Mouse (Mus musculus) hindbrain, embryonic 15.5 days (tissue): ENCODE measurements around the gene Coil. TPM values are rescaled to one million over a fixed set of nuclear protein-coding genes. Genes with fewer than 3 reads are reported as not detected.

Experiments
- ATAC-seq: fragments of 200-750 bp; cut with Nextera tagmentation; 2 replicates; pipeline ENCODE4 v1.8.0; 2017; ENCODE audit warnings: low read depth, moderate number of reproducible peaks, moderate TSS enrichment; ENCODE audit not compliant: low FRiP score
- H3K27ac ChIP-seq: fragments of 300-500 bp; sonication (generic); replicated peaks from 2 replicates; pipeline ENCODE4 v1.5.1; 2015; ENCODE audit warnings: mild to moderate bottlenecking, inconsistent platforms
- H3K27me3 ChIP-seq: fragments of 300-500 bp; sonication (generic); 2 replicates; pipeline ENCODE4 v1.6.1; 2015; ENCODE audit warnings: control low read depth, inconsistent platforms
- H3K36me3 ChIP-seq: fragments of 300-500 bp; sonication (generic); 2 replicates; pipeline ENCODE4 v1.6.1; 2015; ENCODE audit warnings: control low read depth, inconsistent platforms
- H3K4me1 ChIP-seq: fragments of 300-500 bp; sonication (generic); replicated peaks from 2 replicates; pipeline ENCODE4 v1.6.1; 2015; ENCODE audit warnings: control low read depth, inconsistent platforms
- H3K4me2 ChIP-seq: fragments of 300-500 bp; sonication (generic); 2 replicates; pipeline ENCODE4 v1.6.1; 2015; ENCODE audit warnings: moderate library complexity, mild to moderate bottlenecking, inconsistent platforms
- H3K4me3 ChIP-seq: fragments of 300-500 bp; sonication (generic); 2 replicates; pipeline ENCODE4 v1.5.1; 2015; ENCODE audit warnings: mild to moderate bottlenecking, inconsistent platforms
- H3K9ac ChIP-seq: fragments of 300-500 bp; sonication (generic); 2 replicates; pipeline ENCODE4 v1.6.1; 2015; ENCODE audit warnings: inconsistent platforms
- H3K9me3 ChIP-seq: fragments of 300-500 bp; sonication (generic); 2 replicates; pipeline ENCODE4 v1.6.1; 2016; ENCODE audit warnings: control low read depth, inconsistent platforms
- WGBS: fragments of 180-500 bp; shearing (Covaris S2); methylation state at CpG from one replicate; pipeline ENCODE4 v1.1.7; 2015; 5-methylcytosine and 5-hydroxymethylcytosine counted together
- polyA plus RNA-seq: library from polyadenylated mRNA; unstranded; fragments of >200 nt; fragmentation: Nextera tagmentation; extraction: Ambion mirVana; gene quantifications from 2 replicates; pipeline ENCODE4 v1.2.1, GENCODE M21; 2015

The Coil gene
- 29.7 and 29.8 TPM in 2 replicates for polyA plus RNA-seq

DNA sequence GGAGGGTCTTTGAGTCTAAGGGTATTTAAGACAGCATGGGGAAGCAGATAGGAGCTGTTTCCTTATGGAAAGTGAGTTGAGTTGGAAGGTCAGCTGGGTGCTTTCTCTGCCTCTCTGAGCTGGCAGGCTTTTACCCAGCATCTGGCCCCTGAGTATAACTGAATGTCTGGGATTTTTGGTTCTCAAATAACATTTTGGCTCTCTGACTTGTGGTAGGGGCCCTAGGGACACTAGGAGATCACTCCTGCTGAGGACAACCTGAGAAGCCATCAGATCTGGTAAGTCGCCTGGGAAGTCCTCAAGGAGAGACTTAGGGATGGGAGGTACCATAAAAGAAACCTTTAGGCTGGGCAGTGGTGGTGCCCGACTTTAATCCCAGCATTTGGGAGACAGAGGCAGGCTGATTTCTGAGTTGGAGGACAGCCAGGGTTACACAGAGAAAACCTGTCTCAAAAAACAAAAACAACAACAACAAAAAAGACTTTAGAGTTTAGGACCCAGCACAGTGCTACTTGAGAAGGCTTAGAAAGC, at the start of gene Coil:
Gene Coil (plus strand): TSS at position 51 of the 531 bp plus-strand sequence.
- no peak within 1 kb of the TSS for H3K9ac ChIP-seq
- H3K4me1 ChIP-seq: peaks cover 10% of the 10 kb centered on the region
- H3K36me3 ChIP-seq: no peaks in the 10 kb centered on the region
- H3K27ac ChIP-seq: no peak within 1 kb of the TSS
- no peaks in the 10 kb centered on the region for H3K27me3 ChIP-seq
- no peak; the same call in 1 of the 2 replicates for ATAC-seq
- no peak within 1 kb of the TSS for H3K4me2 ChIP-seq
- H3K9me3 ChIP-seq: no peaks in the 10 kb centered on the region
- WGBS: 43% methylated on average over 2 of the region's 2 CpGs
- no peak within 1 kb of the TSS for H3K4me3 ChIP-seq

DNA sequence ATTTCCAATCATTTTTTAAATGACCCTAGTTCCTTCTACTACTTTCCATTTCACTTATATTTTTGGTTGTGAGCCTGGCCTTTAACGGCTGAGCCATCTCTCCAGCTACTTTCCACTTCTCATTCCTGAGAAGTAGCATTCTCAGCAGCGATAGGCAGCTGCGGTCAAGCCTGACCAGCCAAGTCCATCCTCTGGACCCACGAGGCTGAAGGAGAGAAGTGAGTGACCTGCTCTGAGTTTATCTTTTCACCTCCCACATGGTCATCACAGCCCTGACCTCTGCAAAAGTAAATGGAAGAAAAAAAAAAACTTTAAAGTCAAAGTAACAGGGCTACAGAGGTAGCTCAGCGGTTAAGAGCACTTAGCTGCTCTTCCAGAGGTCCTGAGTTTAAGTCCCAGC, 43.5 kb upstream of the Coil start:
- WGBS: 94% methylated on average over 5 of the region's 5 CpGs
- no peaks in the 10 kb centered on the region for H3K27me3 ChIP-seq
- no peak for ATAC-seq
- H3K4me2 ChIP-seq: no peak overlapping the region
- no peaks in the 10 kb centered on the region for H3K4me1 ChIP-seq
- H3K4me3 ChIP-seq: no peak overlapping the region
- peaks cover 27% of the 10 kb centered on the region for H3K36me3 ChIP-seq
- no peak overlapping the region for H3K9ac ChIP-seq
- H3K9me3 ChIP-seq: no peaks in the 10 kb centered on the region
- H3K27ac ChIP-seq: no peak overlapping the region

DNA sequence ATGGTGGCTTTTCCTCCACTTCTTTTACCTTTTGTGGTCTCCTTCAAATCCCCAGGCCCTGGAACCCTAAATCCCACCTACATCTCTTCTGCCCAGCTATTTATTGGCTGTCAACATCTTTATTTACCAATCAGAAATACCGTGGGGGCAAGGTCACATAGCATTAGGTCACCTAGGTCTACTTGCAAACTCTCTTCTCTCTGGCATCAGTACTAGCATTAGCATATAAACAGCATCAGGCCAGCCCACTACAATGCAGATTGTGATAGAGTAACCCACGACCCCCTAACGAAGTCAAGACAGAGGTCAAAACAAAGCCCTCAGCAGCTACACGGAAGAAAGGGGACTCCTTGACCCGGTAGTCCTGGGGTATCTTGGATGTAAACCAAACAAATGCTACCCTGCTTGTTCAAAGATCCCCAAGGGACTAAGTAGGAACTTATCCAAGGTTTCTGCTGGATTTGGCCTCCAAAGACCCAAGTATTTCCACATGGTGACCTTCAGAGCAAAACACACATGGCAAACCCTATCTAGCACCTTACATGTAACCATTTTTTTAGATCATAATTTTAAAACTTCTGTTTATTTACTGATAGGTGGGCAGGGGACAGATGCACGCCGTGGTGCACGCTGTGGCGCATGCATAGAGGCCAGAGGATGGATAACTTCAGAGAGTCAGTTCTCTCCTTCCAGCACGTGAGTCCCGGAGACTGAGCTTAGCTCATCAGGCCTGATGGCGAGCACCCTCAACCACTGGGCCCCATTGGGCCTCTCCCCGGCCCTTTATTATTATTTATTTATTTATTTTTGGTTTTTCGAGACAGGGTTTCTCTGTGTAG, 38.1 kb upstream of the Coil start:
- H3K9me3 ChIP-seq: no peaks in the 10 kb centered on the region
- H3K27ac ChIP-seq: no peak overlapping the region
- H3K4me1 ChIP-seq: no peaks in the 10 kb centered on the region
- no peak overlapping the region for H3K9ac ChIP-seq
- H3K4me2 ChIP-seq: no peak overlapping the region
- no peaks in the 10 kb centered on the region for H3K27me3 ChIP-seq
- no peak for ATAC-seq
- peaks cover 15% of the 10 kb centered on the region; the same call in 1 of the 2 replicates for H3K36me3 ChIP-seq
- WGBS: 73% methylated on average over 14 of the region's 14 CpGs
- no peak overlapping the region for H3K4me3 ChIP-seq

DNA sequence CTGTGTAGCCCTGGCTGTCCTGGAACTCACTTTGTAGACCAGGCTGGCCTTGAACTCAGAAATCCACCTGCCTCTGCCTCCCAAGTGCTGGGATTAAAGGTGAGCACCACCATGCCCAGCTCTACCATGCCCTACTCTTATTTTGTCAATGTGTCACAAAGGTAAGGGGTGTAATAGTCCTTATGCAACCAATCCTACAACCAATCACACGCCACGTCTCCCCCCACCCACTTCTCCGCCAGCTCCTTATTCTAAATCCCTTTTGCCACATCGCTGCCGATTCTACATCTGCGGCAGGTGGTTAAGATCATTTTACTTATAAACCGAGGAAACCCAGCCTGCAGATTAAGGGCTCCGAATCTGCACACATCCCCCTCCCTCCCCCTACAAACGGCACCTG, 37.0 kb upstream of the Coil start:
- H3K4me3 ChIP-seq: no peak overlapping the region
- 95% methylated on average over 9 of the region's 9 CpGs for WGBS
- peaks cover 15% of the 10 kb centered on the region; the same call in 1 of the 2 replicates for H3K36me3 ChIP-seq
- ATAC-seq: no peak
- H3K27me3 ChIP-seq: no peaks in the 10 kb centered on the region
- no peaks in the 10 kb centered on the region for H3K4me1 ChIP-seq
- H3K9ac ChIP-seq: no peak overlapping the region
- no peak overlapping the region for H3K27ac ChIP-seq
- no peak overlapping the region for H3K4me2 ChIP-seq
- H3K9me3 ChIP-seq: no peaks in the 10 kb centered on the region

DNA sequence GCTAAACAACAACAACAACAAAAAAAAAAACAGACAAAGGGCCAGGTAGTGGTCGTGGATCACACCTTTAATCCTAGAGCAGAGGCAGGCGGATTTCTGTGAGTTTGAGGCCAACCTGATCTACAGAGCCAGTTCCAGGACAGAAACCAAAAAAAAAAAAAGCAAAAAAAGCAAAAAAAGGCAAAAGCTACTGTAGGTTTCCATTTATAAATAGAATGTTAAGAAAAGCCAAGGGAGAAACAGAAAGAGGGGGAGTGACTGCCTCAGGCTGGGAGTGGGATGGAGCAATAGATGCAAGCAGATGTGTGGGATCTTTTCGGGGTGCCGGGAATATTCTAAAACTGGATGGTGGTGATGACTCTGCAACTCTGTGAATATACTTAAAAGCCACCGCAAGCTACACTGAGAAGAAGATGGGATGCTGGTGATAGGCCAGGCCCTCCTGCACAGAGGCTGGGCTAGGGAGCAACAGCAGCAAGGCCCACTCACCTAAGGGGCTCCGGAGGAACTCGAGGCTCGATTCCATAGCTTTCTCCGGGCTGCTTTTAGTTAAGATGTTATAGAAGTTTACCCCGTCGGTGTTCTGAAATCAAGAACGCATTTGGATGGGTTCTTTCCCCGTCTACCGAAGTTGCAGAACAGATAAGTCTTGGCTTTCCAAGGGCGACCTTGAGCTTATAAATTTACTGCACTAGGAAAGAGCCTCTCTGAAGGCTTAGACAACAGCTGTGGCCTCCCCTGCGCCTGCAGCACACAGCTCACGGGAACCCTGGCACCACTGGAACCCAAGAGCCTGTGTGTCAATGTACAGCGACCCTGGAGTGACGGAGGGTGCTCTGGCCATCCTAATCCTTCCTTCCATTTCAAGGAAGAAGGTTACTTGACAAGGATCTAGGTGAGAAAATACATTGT, 35.7 kb upstream of the Coil start:
- no peak overlapping the region for H3K9ac ChIP-seq
- 97% methylated on average over 19 of the region's 19 CpGs for WGBS
- H3K4me2 ChIP-seq: no peak overlapping the region
- no peak for ATAC-seq
- no peak overlapping the region for H3K27ac ChIP-seq
- no peaks in the 10 kb centered on the region for H3K27me3 ChIP-seq
- H3K36me3 ChIP-seq: peaks cover 23% of the 10 kb centered on the region
- H3K4me3 ChIP-seq: no peak overlapping the region
- H3K9me3 ChIP-seq: no peaks in the 10 kb centered on the region
- no peaks in the 10 kb centered on the region for H3K4me1 ChIP-seq

DNA sequence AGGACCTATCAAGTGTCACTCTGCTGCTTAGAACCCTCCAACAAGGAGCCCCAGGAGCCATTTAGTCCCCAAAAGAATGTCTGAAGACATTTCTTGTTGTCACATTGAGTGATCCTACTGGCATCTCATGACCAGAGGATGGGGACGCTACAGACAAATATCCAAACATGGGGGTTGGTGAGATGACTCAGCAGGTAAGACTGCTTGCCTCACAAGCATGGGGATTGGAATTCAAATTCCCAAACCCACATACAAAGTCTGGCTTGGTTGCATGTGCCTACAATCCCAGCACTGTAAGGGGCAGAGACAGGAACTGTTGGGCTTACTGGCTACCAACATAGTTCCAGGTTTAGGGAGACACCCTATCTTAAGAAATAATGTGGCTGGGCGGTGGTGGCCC, 32.2 kb upstream of the Coil start:
- Histone ChIP-seq H3K4me1 (no peaks in the 10 kb centered on the region), H3K27ac (no peak overlapping the region), H3K36me3 (peaks cover 19% of the 10 kb centered on the region), H3K9me3 (no peaks in the 10 kb centered on the region), H3K4me2 (no peak overlapping the region), H3K4me3 (no peak overlapping the region), H3K27me3 (no peaks in the 10 kb centered on the region), H3K9ac (no peak overlapping the region)
- WGBS: 92% methylated on average over 2 of the region's 2 CpGs
- ATAC-seq: no peak

DNA sequence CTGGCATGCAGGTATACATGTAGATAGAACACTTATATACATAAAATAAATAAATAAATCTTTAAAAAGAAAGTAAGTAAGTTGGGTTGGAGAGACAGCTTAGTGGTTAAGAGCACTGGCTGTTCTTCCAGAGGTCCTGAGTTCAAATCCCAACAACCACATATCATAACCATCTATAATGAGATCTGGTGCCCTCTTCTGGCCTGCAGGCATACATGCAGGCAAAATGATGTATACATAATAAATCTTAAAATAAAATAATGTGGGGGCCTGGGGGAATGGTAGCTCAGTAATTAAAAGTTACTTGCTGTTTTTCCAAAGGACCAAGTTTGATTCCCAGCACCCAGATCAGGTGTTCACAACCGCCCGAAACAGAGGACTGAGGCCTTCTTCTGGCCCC, 31.3 kb upstream of the Coil start:
- no peak for ATAC-seq
- Histone ChIP-seq H3K27ac (no peak overlapping the region), H3K9me3 (no peaks in the 10 kb centered on the region), H3K4me2 (no peak overlapping the region), H3K4me1 (no peaks in the 10 kb centered on the region), H3K36me3 (peaks cover 19% of the 10 kb centered on the region), H3K9ac (no peak overlapping the region), H3K4me3 (no peak overlapping the region), H3K27me3 (no peaks in the 10 kb centered on the region)
- WGBS: 100% methylated on average over 2 of the region's 2 CpGs

DNA sequence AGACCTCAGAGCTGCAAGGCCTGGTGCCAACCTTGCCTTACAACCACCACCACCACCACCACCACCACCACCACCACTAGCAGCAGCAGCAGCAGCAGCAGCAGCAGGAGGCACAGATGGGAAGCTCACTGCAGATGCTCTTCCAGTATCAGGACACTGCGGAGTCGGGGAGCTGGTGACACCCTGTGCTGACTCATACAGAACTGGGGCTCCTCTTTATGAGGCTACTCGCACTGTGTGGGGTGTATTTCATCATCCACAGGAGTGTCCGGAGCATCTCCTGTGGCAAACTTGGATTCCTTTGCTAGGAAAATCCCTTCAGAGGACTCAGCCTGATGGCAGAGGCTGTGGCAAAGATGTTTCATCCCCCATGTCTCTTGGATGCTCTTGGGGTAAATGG, 30.4 kb upstream of the Coil start:
- Histone ChIP-seq H3K9me3 (no peaks in the 10 kb centered on the region), H3K36me3 (peaks cover 25% of the 10 kb centered on the region), H3K9ac (no peak overlapping the region), H3K27me3 (no peaks in the 10 kb centered on the region), H3K27ac (no peak overlapping the region), H3K4me3 (no peak overlapping the region), H3K4me1 (no peaks in the 10 kb centered on the region), H3K4me2 (no peak overlapping the region)
- WGBS: 91% methylated on average over 4 of the region's 4 CpGs
- ATAC-seq: no peak

DNA sequence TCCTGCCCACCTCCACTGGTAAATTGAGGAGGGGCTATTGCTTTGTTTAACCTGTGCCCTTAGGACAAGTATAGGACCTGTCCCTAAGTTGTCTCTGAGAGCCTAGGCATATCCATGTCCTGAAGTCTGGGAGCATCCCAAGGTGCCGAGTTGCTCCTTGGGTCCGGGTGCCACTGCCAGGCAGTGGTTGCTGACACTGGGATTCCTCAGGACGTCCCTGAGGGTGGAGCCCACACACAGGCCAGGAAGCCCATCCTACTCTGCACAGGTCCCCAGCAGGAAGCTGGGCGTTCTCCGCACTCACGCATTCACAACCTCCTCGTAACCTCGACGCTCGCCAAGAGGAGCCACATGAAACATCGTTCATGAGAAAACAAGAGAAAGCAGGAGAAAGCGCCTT, 28.6 kb upstream of the Coil start:
- Histone ChIP-seq H3K36me3 (peaks cover 19% of the 10 kb centered on the region), H3K27me3 (no peaks in the 10 kb centered on the region), H3K4me3 (no peak overlapping the region), H3K4me2 (no peak overlapping the region), H3K9ac (no peak overlapping the region), H3K9me3 (no peaks in the 10 kb centered on the region), H3K27ac (no peak overlapping the region), H3K4me1 (no peaks in the 10 kb centered on the region)
- no peak for ATAC-seq
- WGBS: 83% methylated on average over 12 of the region's 12 CpGs

DNA sequence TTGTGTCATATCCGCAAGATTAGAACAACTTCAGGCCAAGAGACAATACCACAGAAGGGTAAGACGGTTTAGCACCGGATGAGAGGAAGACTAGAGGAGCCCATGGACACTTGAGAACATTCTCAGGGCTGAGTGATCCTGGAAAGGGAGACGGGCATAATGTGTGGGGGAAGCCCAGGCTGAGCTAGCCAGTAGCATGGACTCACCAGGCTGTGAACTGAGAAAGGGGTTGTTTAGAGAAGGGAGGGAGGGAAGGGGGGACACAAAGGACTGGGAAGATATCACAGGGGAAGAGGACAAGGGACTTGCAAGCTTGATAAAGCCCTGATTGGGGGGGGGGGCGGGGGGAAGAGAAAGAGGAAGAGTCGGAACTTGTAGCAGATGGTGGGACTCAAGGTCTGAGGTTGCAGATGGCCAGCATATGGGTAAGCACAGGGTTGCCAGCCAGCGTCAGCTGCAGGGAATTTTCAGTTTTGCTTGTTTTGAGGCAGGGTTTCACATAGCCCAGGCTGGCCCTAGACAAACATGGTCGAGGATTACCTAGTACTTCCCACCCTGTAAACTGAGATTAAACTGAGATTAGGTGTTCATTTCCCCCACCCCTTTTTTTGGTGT, 24.0 kb upstream of the Coil start:
- Histone ChIP-seq H3K27ac (no peak overlapping the region), H3K27me3 (no peaks in the 10 kb centered on the region), H3K36me3 (peaks cover 14% of the 10 kb centered on the region), H3K4me3 (no peak overlapping the region), H3K4me1 (no peaks in the 10 kb centered on the region), H3K9me3 (no peaks in the 10 kb centered on the region), H3K9ac (no peak overlapping the region), H3K4me2 (no peak overlapping the region)
- ATAC-seq: no peak
- WGBS: 80% methylated on average over 7 of the region's 8 CpGs

DNA sequence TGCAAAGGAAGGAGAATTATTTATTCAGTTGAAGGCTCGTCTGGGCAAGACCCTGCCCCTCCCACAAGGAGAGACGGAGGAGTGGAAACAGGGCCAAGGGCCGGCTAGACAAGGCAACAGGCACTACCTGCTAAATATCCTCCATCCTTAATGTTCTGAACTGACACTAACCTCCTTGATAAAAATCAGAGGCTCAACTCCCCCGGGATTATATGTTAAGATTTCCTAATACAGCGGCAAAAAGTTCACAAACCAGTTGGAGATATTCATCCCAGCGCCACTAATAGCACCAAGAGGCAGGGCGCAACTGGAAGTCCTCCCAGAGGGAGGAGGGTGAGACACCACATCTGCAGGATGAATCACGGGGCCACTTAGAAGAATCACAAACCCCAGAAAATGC, 21.2 kb upstream of the Coil start:
- Histone ChIP-seq H3K4me3 (no peak overlapping the region), H3K36me3 (peaks cover 10% of the 10 kb centered on the region), H3K9ac (no peak overlapping the region), H3K27ac (no peak overlapping the region), H3K9me3 (no peaks in the 10 kb centered on the region), H3K27me3 (no peaks in the 10 kb centered on the region), H3K4me2 (no peak overlapping the region), H3K4me1 (peaks cover 2% of the 10 kb centered on the region; the same call in 1 of the 2 replicates)
- WGBS: 80% methylated on average over 8 of the region's 8 CpGs
- ATAC-seq: no peak
